ENCODE assay signal across 33 mouse cellular contexts in the genomic region with DNA sequence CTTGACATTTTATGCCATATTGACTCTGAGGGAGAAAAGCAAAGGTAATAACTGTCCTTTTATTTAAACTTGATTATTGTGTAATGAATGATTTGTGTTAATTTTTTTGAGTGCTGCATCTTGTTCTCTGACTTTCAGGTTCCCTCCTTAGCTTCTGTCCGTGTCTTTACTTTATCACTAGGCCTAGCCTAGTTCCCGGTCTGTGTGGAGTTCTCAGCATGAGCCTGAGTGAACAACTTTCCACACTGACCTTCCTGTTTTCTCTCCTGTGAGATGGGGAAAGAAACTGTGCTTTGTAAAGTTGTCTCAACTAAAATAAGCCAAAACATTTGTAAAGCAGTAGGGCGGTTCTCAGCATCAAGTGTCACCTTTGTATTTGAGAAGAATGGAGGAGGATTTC.
"Had no signal": no experiment of that assay in that cellular context is flagged by ENCODE, and none has a peak within 500 bp of the region (broad histone marks: within the 10 kb centered on the region; RNA-seq: fewer than 3 reads in every experiment).

No protein-coding gene starts in this region.

- H3K36me3 ChIP-seq: heart, embryonic 10.5 days; heart, embryonic 12.5 days; heart, embryonic 13.5 days; heart, embryonic 15.5 days; hindbrain, embryonic 10.5 days; hindbrain, embryonic 15.5 days; intestine, embryonic 15.5 days; kidney, embryonic 15.5 days had no signal

- DNase-seq: heart, adult 2 months; heart, postnatal 10 days; heart, postnatal 14 days; heart, postnatal 36 days; heart, postnatal 4 days; kidney, adult 11 months; kidney, adult 18-20 months; kidney, adult 2 months; kidney, adult 8-10 months; kidney, adult 9 months; kidney, postnatal 10 days; kidney, postnatal 14 days; kidney, postnatal 25 days; kidney, postnatal 36 days; kidney, postnatal 4 days; layer of hippocampus, adult 9-11 months; layer of hippocampus, postnatal 36 days had no signal

- H3K4me1 ChIP-seq: heart, embryonic 10.5 days; heart, embryonic 12.5 days; heart, embryonic 13.5 days; heart, embryonic 15.5 days; hindbrain, embryonic 15.5 days; intestine, embryonic 15.5 days; kidney, embryonic 15.5 days had no signal

- ATAC-seq: inflammation-experienced regulatory T-cells, adult 6 months; intestine, embryonic 15.5 days; intestine, embryonic 16.5 days; intestine, postnatal 0 days had no signal

- H3K4me2 ChIP-seq: heart, embryonic 11.5 days; heart, embryonic 12.5 days; heart, embryonic 13.5 days; heart, embryonic 15.5 days; hindbrain, embryonic 14.5 days; hindbrain, embryonic 15.5 days; intestine, embryonic 15.5 days; kidney, embryonic 15.5 days had no signal

- H3K9ac ChIP-seq: heart, embryonic 12.5 days; heart, embryonic 13.5 days; heart, embryonic 15.5 days; hindbrain, embryonic 14.5 days; hindbrain, embryonic 15.5 days; intestine, embryonic 15.5 days; kidney, embryonic 15.5 days had no signal

- H3K27me3 ChIP-seq: heart, embryonic 12.5 days; heart, embryonic 13.5 days; heart, embryonic 15.5 days; hindbrain, embryonic 15.5 days; intestine, embryonic 15.5 days; kidney, embryonic 15.5 days had no signal

- H3K4me3 ChIP-seq: heart, adult 2 months; heart, embryonic 10.5 days; heart, embryonic 12.5 days; heart, embryonic 13.5 days; heart, embryonic 15.5 days; hindbrain, embryonic 10.5 days; hindbrain, embryonic 15.5 days; intestine, embryonic 15.5 days; kidney, embryonic 15.5 days; layer of hippocampus, adult 2 months; left cerebral cortex, adult 2 months had no signal

- H3K27ac ChIP-seq: heart, adult 2 months; heart, embryonic 10.5 days; heart, embryonic 13.5 days; heart, embryonic 15.5 days; hindbrain, embryonic 10.5 days; hindbrain, embryonic 15.5 days; intestine, embryonic 15.5 days; kidney, embryonic 15.5 days; kidney, postnatal 0 days; layer of hippocampus, adult 2 months; left cerebral cortex, adult 2 months had no signal

- H3K9me3 ChIP-seq: heart, embryonic 10.5 days; heart, embryonic 12.5 days; heart, embryonic 13.5 days; heart, embryonic 15.5 days; hindbrain, embryonic 10.5 days; hindbrain, embryonic 15.5 days; intestine, embryonic 15.5 days; kidney, embryonic 15.5 days had no signal
